Mouse (Mus musculus) midbrain, embryonic 10.5 days (tissue): ENCODE measurements at regions not wholly inside any gene's neighbourhood (a gene's known extent, or its start where the extent isn't known, plus 50 kb on each side); places are given as distances from the start of the nearest gene placed in this dataset.

Experiments used
- DNase-seq: peaks from one replicate; pipeline ENCODE4 v3.0.0-alpha.2; 2017; ENCODE audit warnings: low spot score
- H3K27ac ChIP-seq: fragments of 300-500 bp; sonication (generic); replicated peaks from 2 replicates; pipeline ENCODE4 v1.5.1; 2016; ENCODE audit warnings: mild to moderate bottlenecking
- H3K27me3 ChIP-seq: fragments of 300-500 bp; sonication (generic); 2 replicates; pipeline ENCODE4 v1.6.1; 2016; ENCODE audit warnings: low read depth, mild to moderate bottlenecking; ENCODE audit not compliant: poor library complexity, severe bottlenecking
- H3K36me3 ChIP-seq: fragments of 300-500 bp; sonication (generic); 2 replicates; pipeline ENCODE4 v1.6.1; 2016; ENCODE audit warnings: mild to moderate bottlenecking, moderate library complexity
- H3K4me1 ChIP-seq: fragments of 300-500 bp; sonication (generic); 2 replicates; pipeline ENCODE4 v1.6.1; 2016
- H3K4me3 ChIP-seq: fragments of 300-500 bp; sonication (generic); 2 replicates; pipeline ENCODE4 v1.5.1; 2016; ENCODE audit warnings: mild to moderate bottlenecking, moderate library complexity
- H3K9me3 ChIP-seq: fragments of 300-500 bp; sonication (generic); replicated peaks from 2 replicates; pipeline ENCODE4 v1.6.1; 2016; ENCODE audit warnings: mild to moderate bottlenecking
- WGBS: fragments of 180-500 bp; shearing (Covaris S2); methylation state at CpG from one replicate; pipeline ENCODE4 v1.1.7; 2016; 5-methylcytosine and 5-hydroxymethylcytosine counted together

GRCm38 (mm10) chr12:7543281-7543981, 434.0 kb upstream of the Apob start:
- no peak overlapping the region for H3K4me3 ChIP-seq
- H3K27ac ChIP-seq: no peak overlapping the region
- WGBS: 53% methylated on average over 8 of the region's 8 CpGs
- no peaks in the 10 kb centered on the region for H3K9me3 ChIP-seq
- H3K4me1 ChIP-seq: no peaks in the 10 kb centered on the region
- H3K36me3 ChIP-seq: no peaks in the 10 kb centered on the region
- H3K27me3 ChIP-seq: no peaks in the 10 kb centered on the region
- DNase-seq: no peak

- Histone ChIP-seq H3K4me3 (no peak overlapping the region), H3K27ac (no peak overlapping the region), H3K27me3 (no peaks in the 10 kb centered on the region), H3K36me3 (no peaks in the 10 kb centered on the region), H3K9me3 (no peaks in the 10 kb centered on the region), H3K4me1 (no peaks in the 10 kb centered on the region)
- 92% methylated on average over 1 of the region's 1 CpGs for WGBS
- no peak for DNase-seq
These were observed 428.7 kb upstream of the Apob start for GRCm38 (mm10) chr12:7548759-7549158.

- DNase-seq: no peak
- Histone ChIP-seq H3K9me3 (no peaks in the 10 kb centered on the region), H3K4me3 (no peak overlapping the region), H3K4me1 (no peaks in the 10 kb centered on the region), H3K27ac (no peak overlapping the region), H3K27me3 (no peaks in the 10 kb centered on the region), H3K36me3 (no peaks in the 10 kb centered on the region)
- 93% methylated on average over 1 of the region's 1 CpGs for WGBS
These were observed 417.2 kb upstream of the Apob start for GRCm38 (mm10) chr12:7560245-7560644.

- no peak overlapping the region for H3K27ac ChIP-seq
- H3K36me3 ChIP-seq: no peaks in the 10 kb centered on the region
- no peak for DNase-seq
- no peaks in the 10 kb centered on the region for H3K4me1 ChIP-seq
- H3K9me3 ChIP-seq: 0 out of 2 replicates have a peak, but pooled peaks cover 3% of the 10 kb centered on the region
- H3K27me3 ChIP-seq: no peaks in the 10 kb centered on the region
- H3K4me3 ChIP-seq: no peak overlapping the region
- 92% methylated on average over 2 of the region's 2 CpGs for WGBS
These were observed 401.4 kb upstream of the Apob start for GRCm38 (mm10) chr12:7576081-7576480.

GRCm38 (mm10) chr12:7587501-7587900, 389.9 kb upstream of the Apob start:
- DNase-seq: no peak
- no peaks in the 10 kb centered on the region for H3K27me3 ChIP-seq

GRCm38 (mm10) chr12:7611272-7612092, 366.0 kb upstream of the Apob start:
- WGBS: 80% methylated on average over 3 of the region's 3 CpGs
- Histone ChIP-seq H3K27ac (no peak overlapping the region), H3K36me3 (no peaks in the 10 kb centered on the region)

More at GRCm38 (mm10) chr12:7587501-7587900, 389.9 kb upstream of the Apob start:
- Histone ChIP-seq H3K27ac (no peak overlapping the region), H3K4me1 (no peaks in the 10 kb centered on the region), H3K9me3 (no peaks in the 10 kb centered on the region), H3K4me3 (no peak overlapping the region), H3K36me3 (no peaks in the 10 kb centered on the region)

GRCm38 (mm10) chr12:7636417-7637175, 340.9 kb upstream of the Apob start:
- Histone ChIP-seq H3K9me3 (no peaks in the 10 kb centered on the region), H3K36me3 (no peaks in the 10 kb centered on the region), H3K27ac (no peak overlapping the region), H3K4me1 (no peaks in the 10 kb centered on the region), H3K27me3 (no peaks in the 10 kb centered on the region), H3K4me3 (no peak overlapping the region)
- 80% methylated on average over 4 of the region's 4 CpGs for WGBS
- DNase-seq: no peak

More at GRCm38 (mm10) chr12:7611272-7612092, 366.0 kb upstream of the Apob start:
- Histone ChIP-seq H3K4me1 (no peaks in the 10 kb centered on the region), H3K4me3 (no peak overlapping the region), H3K27me3 (no peaks in the 10 kb centered on the region), H3K9me3 (no peaks in the 10 kb centered on the region)
- no peak for DNase-seq

- Histone ChIP-seq H3K4me1 (no peaks in the 10 kb centered on the region), H3K9me3 (no peaks in the 10 kb centered on the region), H3K27ac (no peak overlapping the region), H3K27me3 (no peaks in the 10 kb centered on the region), H3K4me3 (no peak overlapping the region), H3K36me3 (no peaks in the 10 kb centered on the region)
- no peak for DNase-seq
- WGBS: 81% methylated on average over 4 of the region's 4 CpGs
These were observed 339.8 kb upstream of the Apob start for GRCm38 (mm10) chr12:7637629-7638028.

- no peak overlapping the region for H3K4me3 ChIP-seq
- H3K27ac ChIP-seq: no peak overlapping the region
- no peaks in the 10 kb centered on the region for H3K4me1 ChIP-seq
- 90% methylated on average over 3 of the region's 3 CpGs for WGBS
- no peak for DNase-seq
- no peaks in the 10 kb centered on the region for H3K27me3 ChIP-seq
- H3K9me3 ChIP-seq: no peaks in the 10 kb centered on the region
- no peaks in the 10 kb centered on the region for H3K36me3 ChIP-seq
These were observed 326.6 kb upstream of the Apob start for GRCm38 (mm10) chr12:7650851-7651250.

GRCm38 (mm10) chr12:7662027-7662426, 315.4 kb upstream of the Apob start:
- Histone ChIP-seq H3K4me1 (no peaks in the 10 kb centered on the region), H3K27ac (no peak overlapping the region), H3K9me3 (no peaks in the 10 kb centered on the region), H3K27me3 (no peaks in the 10 kb centered on the region), H3K36me3 (no peaks in the 10 kb centered on the region), H3K4me3 (no peak overlapping the region)
- DNase-seq: no peak
- 58% methylated on average over 3 of the region's 3 CpGs for WGBS

GRCm38 (mm10) chr12:7670114-7670513, 307.3 kb upstream of the Apob start:
- H3K4me1 ChIP-seq: 0 out of 2 replicates have a peak, but pooled peaks cover 2% of the 10 kb centered on the region
- DNase-seq: no peak
- no peaks in the 10 kb centered on the region for H3K36me3 ChIP-seq
- H3K4me3 ChIP-seq: no peak overlapping the region
- 93% methylated on average over 3 of the region's 3 CpGs for WGBS
- no peak overlapping the region for H3K27ac ChIP-seq
- H3K27me3 ChIP-seq: no peaks in the 10 kb centered on the region
- no peaks in the 10 kb centered on the region for H3K9me3 ChIP-seq

GRCm38 (mm10) chr12:7670561-7670960, 306.9 kb upstream of the Apob start:
- H3K36me3 ChIP-seq: no peaks in the 10 kb centered on the region
- H3K9me3 ChIP-seq: no peaks in the 10 kb centered on the region
- H3K27ac ChIP-seq: no peak overlapping the region
- no peaks in the 10 kb centered on the region for H3K27me3 ChIP-seq
- no peak for DNase-seq
- 0 out of 2 replicates have a peak, but pooled peaks cover 2% of the 10 kb centered on the region for H3K4me1 ChIP-seq
- 79% methylated on average over 1 of the region's 1 CpGs for WGBS
- no peak overlapping the region for H3K4me3 ChIP-seq
